Mouse (Mus musculus): ENCODE measurements at regions not wholly inside any gene's neighbourhood (a gene's known extent, or its start where the extent isn't known, plus 50 kb on each side); places are given as distances from the start of the nearest gene placed in this dataset.
"Not testable (repeated sequence)": the region's sequence is repeated elsewhere in the genome, so short reads cannot be mapped to it uniquely, and the experiment has no call there.

DNA sequence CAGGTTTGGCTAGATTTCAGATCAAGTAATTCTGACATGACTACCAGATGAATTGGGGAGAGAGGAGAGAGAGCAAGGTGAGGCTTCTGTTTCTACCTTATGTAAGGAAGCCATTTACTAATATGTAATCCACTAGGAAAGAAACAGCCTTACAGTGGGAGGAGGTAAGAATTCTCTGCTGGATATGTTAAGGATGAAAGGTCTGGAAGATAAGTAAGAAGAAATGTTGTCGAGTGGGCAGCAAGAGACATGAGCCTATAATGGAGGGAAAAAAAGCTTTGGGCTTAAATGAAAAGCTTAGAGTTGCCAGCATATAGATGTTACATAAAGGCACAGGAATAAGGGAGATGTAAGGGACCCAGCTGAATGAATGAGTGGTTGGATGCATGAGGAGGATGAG, 89.2 kb upstream of the Nxpe4 start:
- peaks cover 4% of the 10 kb centered on the region for H3K4me1 ChIP-seq (ENCODE audit: control insufficient read depth, insufficient read depth, low read length)
- peak overlapping the region; percentile 94 for H3K27ac ChIP-seq (ENCODE audit: insufficient read depth, low read length)
- TF ChIP-seq CTCF (IDR thresholded peaks at IDR 0.05; ENCODE audit: extremely low read depth, insufficient read depth, low read length) (no peak), POLR2A (IDR thresholded peaks at IDR 0.05; ENCODE audit: extremely low read depth, insufficient read depth, low read length) (no peak)
- no peak overlapping the region for H3K4me3 ChIP-seq (ENCODE audit: insufficient read depth, low read length)

DNA sequence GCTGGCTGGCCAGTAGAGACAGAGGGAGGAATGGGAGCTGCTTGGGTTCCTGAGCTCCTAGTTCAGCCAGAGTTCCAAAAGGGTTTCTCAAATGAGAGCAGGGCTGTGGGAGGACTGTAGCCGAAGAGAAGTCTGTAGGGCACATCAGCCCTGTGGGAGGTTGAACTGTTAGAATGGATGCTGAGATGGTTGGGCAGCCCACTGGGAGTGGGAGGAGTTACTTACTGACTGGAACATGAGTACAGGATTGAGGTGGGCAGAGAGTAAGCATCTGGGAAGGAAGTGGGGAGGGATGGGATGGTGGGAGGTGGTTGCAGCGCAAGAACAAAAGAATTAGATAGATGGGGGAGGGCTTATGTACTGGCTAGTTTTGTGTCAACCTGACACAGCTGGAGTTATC, 88.7 kb upstream of the Nxpe4 start:
- Histone ChIP-seq H3K4me1 (ENCODE audit: control insufficient read depth, insufficient read depth, low read length) (peaks cover 4% of the 10 kb centered on the region), H3K27ac (ENCODE audit: insufficient read depth, low read length) (no peak overlapping the region), H3K4me3 (ENCODE audit: insufficient read depth, low read length) (no peak overlapping the region)
- TF ChIP-seq CTCF (IDR thresholded peaks at IDR 0.05; ENCODE audit: extremely low read depth, insufficient read depth, low read length), result no peak
- no peak for TF ChIP-seq POLR2A (IDR thresholded peaks at IDR 0.05; ENCODE audit: extremely low read depth, insufficient read depth, low read length)

DNA sequence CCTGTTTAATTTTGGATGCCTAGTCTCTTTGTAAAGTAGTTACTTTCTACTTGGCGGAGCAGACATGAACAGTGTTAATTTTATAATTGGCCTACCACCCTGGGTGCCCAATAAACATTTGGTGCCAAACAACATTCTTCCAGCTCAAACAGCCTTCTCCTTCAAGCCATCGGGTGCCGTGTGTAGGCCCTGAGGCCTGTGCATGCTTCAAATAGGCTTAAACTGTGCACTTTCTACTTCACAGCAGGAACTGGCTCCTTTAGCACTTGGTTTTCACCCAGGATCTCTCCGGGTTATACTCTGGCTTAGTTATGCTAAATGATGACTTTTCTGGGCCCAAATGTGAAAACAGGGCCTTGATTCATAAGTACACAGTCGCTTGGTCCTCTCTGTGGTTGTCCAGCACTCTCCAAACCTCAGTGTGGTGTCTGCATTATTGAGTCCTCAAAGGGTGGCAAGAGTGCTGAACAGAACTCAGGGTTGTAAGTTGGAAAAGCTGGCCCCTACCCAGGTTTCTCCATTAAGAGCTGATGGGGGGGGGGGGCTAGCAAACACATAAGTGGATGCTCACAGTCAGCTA, 86.1 kb upstream of the Nxpe4 start:
- TF ChIP-seq CTCF (IDR thresholded peaks at IDR 0.05; ENCODE audit: extremely low read depth, insufficient read depth, low read length) (no peak), POLR2A (IDR thresholded peaks at IDR 0.05; ENCODE audit: extremely low read depth, insufficient read depth, low read length) (no peak)
- Histone ChIP-seq H3K4me3 (ENCODE audit: insufficient read depth, low read length) (no peak overlapping the region), H3K27ac (ENCODE audit: insufficient read depth, low read length) (no peak overlapping the region), H3K4me1 (ENCODE audit: control insufficient read depth, insufficient read depth, low read length) (peaks cover 4% of the 10 kb centered on the region)

DNA sequence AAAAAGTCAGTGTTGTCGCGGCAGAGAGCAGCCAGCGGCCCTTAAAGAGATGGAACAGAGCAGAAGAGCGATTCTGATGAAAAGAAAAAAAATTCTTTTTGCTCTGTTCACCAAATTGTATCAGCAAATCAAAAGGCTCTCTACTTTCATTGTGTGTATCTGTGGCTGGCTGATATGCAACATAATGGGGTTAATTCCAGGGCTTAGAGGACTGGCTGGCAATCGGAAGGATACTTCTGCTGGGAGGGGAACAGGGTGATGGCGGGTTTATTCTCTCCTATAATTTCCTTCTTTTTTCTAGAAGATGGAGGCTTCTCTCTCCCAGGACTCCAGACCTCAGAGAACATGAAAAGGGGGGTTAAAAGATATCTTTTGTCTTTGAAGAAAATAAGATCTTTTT, 79.4 kb upstream of the Nxpe4 start:
- H3K4me3 ChIP-seq (ENCODE audit: insufficient read depth, low read length), result no peak overlapping the region
- TF ChIP-seq CTCF (IDR thresholded peaks at IDR 0.05; ENCODE audit: extremely low read depth, insufficient read depth, low read length) (no peak), POLR2A (IDR thresholded peaks at IDR 0.05; ENCODE audit: extremely low read depth, insufficient read depth, low read length) (no peak)
- no peaks in the 10 kb centered on the region for H3K4me1 ChIP-seq (ENCODE audit: control insufficient read depth, insufficient read depth, low read length)
- H3K27ac ChIP-seq (ENCODE audit: insufficient read depth, low read length), result no peak overlapping the region

DNA sequence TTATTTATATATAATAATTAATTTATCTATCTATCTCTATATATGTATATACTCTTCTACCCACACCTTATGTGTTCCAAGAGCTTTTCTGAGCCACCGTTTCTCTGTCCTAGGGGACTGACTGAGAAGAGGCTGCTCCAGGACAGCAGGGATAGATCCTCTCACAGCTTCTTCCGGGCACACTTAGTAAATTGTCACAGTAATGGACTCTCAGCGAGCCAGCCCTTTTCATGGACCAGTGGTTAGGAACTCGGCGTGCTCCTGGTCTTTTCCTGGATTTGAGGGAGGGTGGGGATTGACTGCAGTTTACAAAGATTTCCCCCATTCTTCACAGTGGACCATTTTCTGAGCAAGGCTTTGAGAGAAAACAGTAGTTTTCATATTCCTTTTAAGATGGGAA, 77.6 kb upstream of the Nxpe4 start:
- not testable (repeated sequence) for H3K4me3 ChIP-seq (ENCODE audit: insufficient read depth, low read length); H3K27ac ChIP-seq (ENCODE audit: insufficient read depth, low read length); H3K4me1 ChIP-seq (ENCODE audit: control insufficient read depth, insufficient read depth, low read length)

DNA sequence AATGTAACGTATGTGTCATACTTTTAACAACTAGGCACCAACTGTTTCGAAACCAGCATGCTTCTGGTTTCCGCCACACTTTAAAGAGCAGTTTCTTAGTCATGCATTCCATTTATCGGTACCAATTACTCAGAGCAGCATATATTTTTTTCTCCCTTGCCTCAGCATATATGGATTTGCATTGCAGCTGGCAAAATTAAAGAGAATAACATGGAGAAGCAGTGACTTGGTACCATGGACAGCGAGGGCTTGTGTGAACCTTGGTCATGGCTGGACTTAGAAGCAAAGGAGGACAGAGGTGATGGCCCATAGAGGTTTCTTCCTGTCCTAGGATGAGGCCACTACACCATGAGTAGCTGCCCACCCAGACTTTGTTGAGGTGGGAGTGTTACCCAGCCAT, 72.2 kb upstream of the Nxpe4 start:
- Histone ChIP-seq H3K4me3 (ENCODE audit: insufficient read depth, low read length) (no peak overlapping the region), H3K4me1 (ENCODE audit: control insufficient read depth, insufficient read depth, low read length) (0 out of 2 replicates have a peak, but pooled peaks cover 2% of the 10 kb centered on the region), H3K27ac (ENCODE audit: insufficient read depth, low read length) (no peak overlapping the region)
- TF ChIP-seq POLR2A (IDR thresholded peaks at IDR 0.05; ENCODE audit: extremely low read depth, insufficient read depth, low read length) (no peak), CTCF (IDR thresholded peaks at IDR 0.05; ENCODE audit: extremely low read depth, insufficient read depth, low read length) (no peak)

DNA sequence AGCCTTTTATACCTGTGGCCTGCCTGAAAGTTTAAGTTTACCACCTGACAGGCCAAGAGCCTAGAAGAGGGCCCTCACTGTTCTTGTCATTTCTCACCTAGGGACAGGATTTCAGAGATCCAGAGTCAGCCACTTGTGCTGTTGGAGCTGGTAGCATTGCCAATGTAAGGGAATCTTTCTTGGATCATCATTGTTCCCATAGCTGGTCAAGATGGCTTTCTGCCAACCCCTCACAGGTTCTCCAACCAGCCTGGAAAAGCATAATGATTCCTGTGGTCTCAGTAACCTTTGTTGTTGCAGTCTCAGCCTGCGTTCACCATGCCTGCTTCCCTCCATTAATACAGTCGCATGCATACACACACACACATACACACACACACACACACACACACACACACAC, 67.1 kb upstream of the Nxpe4 start:
- TF ChIP-seq POLR2A (IDR thresholded peaks at IDR 0.05; ENCODE audit: extremely low read depth, insufficient read depth, low read length) (no peak), CTCF (IDR thresholded peaks at IDR 0.05; ENCODE audit: extremely low read depth, insufficient read depth, low read length) (no peak)
- H3K27ac ChIP-seq (ENCODE audit: insufficient read depth, low read length), result no peak overlapping the region
- 0 out of 2 replicates have a peak, but pooled peaks cover 1% of the 10 kb centered on the region for H3K4me1 ChIP-seq (ENCODE audit: control insufficient read depth, insufficient read depth, low read length)
- no peak overlapping the region for H3K4me3 ChIP-seq (ENCODE audit: insufficient read depth, low read length)

DNA sequence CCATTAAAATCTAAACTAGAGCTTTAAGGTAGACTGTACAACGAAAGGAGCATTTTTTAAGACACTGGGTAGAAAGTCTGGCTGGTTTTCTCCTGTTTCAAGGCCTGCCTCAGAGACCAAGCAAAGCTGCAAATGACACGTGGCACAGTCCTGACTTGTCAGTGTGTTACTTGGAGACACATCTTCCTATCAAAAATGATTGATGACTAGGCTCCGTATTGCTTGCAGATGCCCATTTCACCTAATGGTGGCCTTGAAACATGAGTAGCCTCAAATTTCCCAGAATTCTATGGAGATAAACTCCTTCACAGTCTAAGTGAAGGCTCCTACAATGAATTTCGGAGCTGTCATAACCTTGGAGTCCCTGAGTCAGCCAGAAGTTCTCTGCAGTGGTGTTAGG, 62.0 kb upstream of the Nxpe4 start:
- no peaks in the 10 kb centered on the region for H3K4me1 ChIP-seq (ENCODE audit: control insufficient read depth, insufficient read depth, low read length)
- H3K27ac ChIP-seq (ENCODE audit: insufficient read depth, low read length), result no peak overlapping the region
- H3K4me3 ChIP-seq (ENCODE audit: insufficient read depth, low read length), result no peak overlapping the region
- TF ChIP-seq POLR2A (IDR thresholded peaks at IDR 0.05; ENCODE audit: extremely low read depth, insufficient read depth, low read length), result no peak

DNA sequence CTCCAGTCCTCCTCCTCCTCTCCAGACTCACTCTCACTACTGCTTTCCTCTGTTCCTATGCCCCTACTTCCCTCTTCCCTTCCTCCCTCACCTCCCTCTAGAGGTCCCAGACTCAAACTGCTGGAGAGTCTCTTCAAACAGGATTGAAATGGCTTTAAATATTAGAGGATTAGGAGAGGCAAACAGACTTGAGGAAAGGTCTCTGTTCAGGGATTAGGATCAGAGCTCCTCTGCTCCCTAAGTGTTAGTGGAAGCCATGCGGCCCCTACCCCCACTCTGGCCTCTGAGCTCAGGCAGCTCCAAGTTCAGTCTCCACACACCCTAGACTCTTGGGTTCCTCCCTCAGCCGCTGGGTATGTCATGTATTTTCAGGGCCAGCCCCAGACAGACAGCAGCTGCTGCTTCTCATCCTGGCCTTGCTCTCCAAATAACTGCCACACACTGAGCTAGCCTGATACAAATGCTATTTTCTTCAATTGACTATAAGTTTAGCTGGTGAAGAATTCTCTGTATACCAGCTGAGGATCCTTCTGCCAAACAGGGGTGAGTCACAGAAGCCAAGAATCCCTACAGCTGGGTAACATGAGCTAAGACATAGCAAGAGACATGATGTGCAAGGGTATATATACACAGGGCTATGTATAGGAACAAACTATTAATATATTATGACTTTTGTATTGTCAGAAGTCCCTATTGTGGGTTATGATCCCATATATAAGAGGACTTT, 55.2 kb upstream of the Nxpe4 start:
- TF ChIP-seq POLR2A (IDR thresholded peaks at IDR 0.05; ENCODE audit: extremely low read depth, insufficient read depth, low read length), result no peak
- no peak for TF ChIP-seq CTCF (IDR thresholded peaks at IDR 0.05; ENCODE audit: extremely low read depth, insufficient read depth, low read length)
- H3K4me1 ChIP-seq (ENCODE audit: control insufficient read depth, insufficient read depth, low read length), result no peaks in the 10 kb centered on the region
- H3K4me3 ChIP-seq (ENCODE audit: insufficient read depth, low read length), result no peak overlapping the region
- H3K27ac ChIP-seq (ENCODE audit: insufficient read depth, low read length), result no peak overlapping the region

DNA sequence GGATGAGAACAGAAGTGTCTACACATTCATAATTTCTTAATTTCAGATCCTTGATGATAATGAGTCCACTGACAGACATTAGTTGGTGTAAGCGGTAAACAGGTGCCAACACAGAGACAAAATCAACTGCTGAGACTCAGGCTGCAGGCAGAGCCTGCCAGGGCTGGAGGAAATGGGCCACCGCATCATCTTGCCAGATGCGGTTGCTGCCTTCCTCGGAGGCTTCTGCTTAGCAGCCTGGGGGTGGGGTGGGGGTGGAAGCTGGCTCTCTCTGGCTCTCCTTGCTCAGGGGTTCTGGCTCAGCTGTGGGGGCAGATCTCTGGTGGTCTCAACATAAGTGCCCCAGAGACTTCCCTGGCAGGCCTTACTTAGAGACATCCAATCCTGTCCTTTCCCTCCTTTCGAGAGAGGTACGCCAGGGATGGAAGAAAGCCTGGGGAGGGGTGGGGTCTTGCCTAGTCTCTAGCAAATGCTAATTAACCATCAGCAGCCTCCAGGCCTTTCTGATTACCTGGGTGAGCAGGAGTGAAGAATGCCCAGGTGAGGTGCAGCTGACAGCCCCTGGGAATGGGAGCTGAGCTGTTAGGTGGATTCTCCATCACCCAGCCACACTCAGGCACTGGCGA, 52.7 kb upstream of the Nxpe4 start:
- no peak for TF ChIP-seq POLR2A (IDR thresholded peaks at IDR 0.05; ENCODE audit: extremely low read depth, insufficient read depth, low read length)
- no peak for TF ChIP-seq CTCF (IDR thresholded peaks at IDR 0.05; ENCODE audit: extremely low read depth, insufficient read depth, low read length)
- no peaks in the 10 kb centered on the region for H3K4me1 ChIP-seq (ENCODE audit: control insufficient read depth, insufficient read depth, low read length)
- H3K27ac ChIP-seq (ENCODE audit: insufficient read depth, low read length), result no peak overlapping the region
- H3K4me3 ChIP-seq (ENCODE audit: insufficient read depth, low read length), result no peak overlapping the region
